Mouse (Mus musculus): Measurements from ENCODE around the gene Sfi1.

DNA sequence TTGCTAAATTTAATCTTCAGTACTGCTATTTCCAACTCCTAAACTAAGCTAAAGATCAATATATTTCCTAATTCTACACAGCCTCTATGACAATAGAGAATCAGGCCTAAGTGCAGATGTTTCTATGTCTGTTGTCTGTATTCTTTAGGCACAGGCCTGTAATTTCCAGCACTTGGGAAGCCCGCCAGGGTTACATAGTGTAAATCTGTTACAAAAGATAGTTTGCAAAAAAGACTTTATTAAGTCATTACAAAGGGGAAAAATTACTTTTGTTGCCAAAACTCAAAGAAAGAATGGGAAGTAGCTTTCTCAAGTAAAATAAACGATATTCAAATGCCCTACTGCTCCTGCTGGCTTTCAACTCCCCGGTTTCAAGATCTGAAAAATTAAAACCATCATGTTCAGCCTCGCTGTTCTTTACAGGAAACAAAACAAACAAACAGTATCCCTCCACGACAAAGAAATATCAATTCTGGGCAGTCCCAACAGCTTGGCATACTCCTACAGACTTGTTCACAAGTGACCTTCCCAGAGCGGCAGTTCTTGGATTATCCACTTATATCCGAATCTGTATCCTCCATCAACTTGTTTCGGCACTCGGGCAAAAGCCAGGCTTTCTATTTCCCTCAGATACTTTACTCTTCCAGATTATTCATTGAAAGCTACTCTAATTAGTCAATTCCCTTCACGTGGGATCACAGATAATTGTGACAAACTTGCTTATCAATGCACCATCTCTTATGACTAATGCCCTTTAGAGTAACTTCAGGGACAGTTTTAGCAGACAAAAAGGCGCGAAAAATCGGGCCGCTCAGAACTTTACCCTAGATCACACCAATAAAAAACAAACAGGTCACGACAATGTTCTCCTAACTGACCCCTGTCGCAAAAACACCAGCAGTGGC is 8.3 kb upstream of the Sfi1 start:
- TF ChIP-seq CTCF (IDR thresholded peaks at IDR 0.05; ENCODE audit: insufficient read depth, low read length), result no peak
- TF ChIP-seq POLR2A (IDR thresholded peaks at IDR 0.05; ENCODE audit: borderline replicate concordance, extremely low read depth, low read depth, low read length), result no peak

All from lung, adult 2 months (tissue).